In the genomic region with DNA sequence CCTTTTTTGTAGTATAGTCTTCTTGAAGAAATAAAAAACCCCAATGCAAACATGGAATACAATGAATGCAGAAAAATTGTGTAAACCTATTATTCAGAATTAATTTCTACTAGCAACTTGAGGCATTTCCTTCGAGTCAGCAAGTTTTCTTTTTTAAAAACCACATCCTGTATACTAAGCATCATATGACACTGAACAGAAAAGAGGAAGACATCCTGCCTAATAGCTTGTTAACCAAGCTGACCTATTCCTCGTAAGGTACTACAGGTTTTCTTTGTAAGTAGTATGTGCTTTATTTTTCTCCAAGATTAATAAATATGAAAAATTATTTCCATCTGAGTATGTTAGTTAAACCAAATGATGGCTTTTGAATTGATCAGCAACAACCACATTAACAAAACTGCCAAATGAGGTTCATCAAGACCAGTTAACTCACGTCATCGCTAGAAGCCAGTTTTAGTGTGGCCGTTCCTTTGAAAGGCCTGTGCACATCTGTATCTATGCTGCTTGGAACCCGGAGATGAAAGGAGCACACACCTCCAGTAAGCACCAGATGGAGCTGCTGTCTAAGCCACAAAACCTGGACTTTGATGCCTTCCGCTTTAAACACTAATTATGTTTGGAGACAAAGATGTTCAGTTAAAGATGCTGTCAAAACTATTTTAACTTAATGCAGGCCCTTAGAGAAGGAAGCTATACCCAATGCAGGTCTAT, we compare ENCODE assay signal across 8 mouse cellular contexts.
DNase-seq lines count a peak whose midpoint lies in the region; ATAC-seq and TF ChIP-seq lines count a peak whose summit lies in the region.

No protein-coding gene starts in this region.

- no peak overlapping the region for H3K9ac ChIP-seq in kidney, embryonic 15.5 days

- H3K4me2 ChIP-seq in kidney, embryonic 15.5 days = no peak overlapping the region

- peak; percentile 23 to 38 for DNase-seq in adrenal gland, adult 18-20 months (ENCODE audit: low spot score in 2 of 2)
- no peak for DNase-seq in adrenal gland, postnatal 4 days (ENCODE audit: low spot score in 2 of 2)
- peak; percentile 29 for DNase-seq in 3134 (ENCODE audit: extremely low read depth, insufficient read length, low spot score)
- DNase-seq in lung, postnatal 10 days = peak; percentile 42
- peak; percentile 32 for DNase-seq in telencephalon, adult 2 months (ENCODE audit: low read depth, low spot score)

- peaks cover 9% of the 10 kb centered on the region for H3K36me3 ChIP-seq in kidney, embryonic 15.5 days

- peak; percentile 68 for ATAC-seq in granulocyte monocyte progenitor cell, adult 5-6 weeks (replicated peaks; ENCODE audit: poor library complexity, severe bottlenecking)
- no peak for ATAC-seq in kidney, embryonic 15.5 days (replicated peaks; ENCODE audit: low FRiP score)

- no peak for TF ChIP-seq POLR2A in bone marrow macrophage, adult 2 months (IDR thresholded peaks at IDR 0.05; ENCODE audit: borderline replicate concordance, low read depth, low read length)

- no peak for TF ChIP-seq CTCF in bone marrow macrophage, adult 2 months (IDR thresholded peaks at IDR 0.05; ENCODE audit: low read depth, low read length)

- WGBS in kidney, embryonic 15.5 days = 56% methylated on average over 7 of the region's 7 CpGs

- peak overlapping the region; percentile 100 for H3K27ac ChIP-seq in bone marrow macrophage, adult 2 months (ENCODE audit: insufficient read depth, low read depth, low read length)
- 0 out of 2 replicates have a peak overlapping the region, but pooled peaks have one; percentile 2 for H3K27ac ChIP-seq in kidney, embryonic 15.5 days

- peaks cover 5% of the 10 kb centered on the region for H3K9me3 ChIP-seq in kidney, embryonic 15.5 days (replicated peaks)

- H3K27me3 ChIP-seq in kidney, embryonic 15.5 days = no peaks in the 10 kb centered on the region

- peak overlapping the region; percentile 11 for H3K4me3 ChIP-seq in bone marrow macrophage, adult 2 months (ENCODE audit: insufficient read depth, low read length)
- H3K4me3 ChIP-seq in kidney, embryonic 15.5 days (replicated peaks) = no peak overlapping the region

- H3K4me1 ChIP-seq in bone marrow macrophage, adult 2 months (ENCODE audit: control insufficient read depth, insufficient read depth, low read length) = peaks cover 61% of the 10 kb centered on the region
- 0 out of 2 replicates have a peak, but pooled peaks cover 6% of the 10 kb centered on the region for H3K4me1 ChIP-seq in kidney, embryonic 15.5 days

Comparison
In these comparisons a context has a peak if more than half of its experiments do, and no peak if none do; other contexts are left out.
1. DNase-seq: peak in adrenal gland, adult 18-20 months (2 of 2), 3134 (single experiment), lung, postnatal 10 days (single experiment) and telencephalon, adult 2 months (single experiment); none in adrenal gland, postnatal 4 days (0 of 2).